Mouse (Mus musculus): Measurements from ENCODE around the gene Sidt2. TPM values are rescaled to one million over a fixed set of nuclear protein-coding genes. Genes with fewer than 3 reads are reported as not detected.
A peak's percentile ranks its signal among the peaks of the same experiment; 100 is the strongest.

Gene Sidt2
- polyA plus RNA-seq, 1 experiment from 2014 or later: 43.8 TPM

DNA sequence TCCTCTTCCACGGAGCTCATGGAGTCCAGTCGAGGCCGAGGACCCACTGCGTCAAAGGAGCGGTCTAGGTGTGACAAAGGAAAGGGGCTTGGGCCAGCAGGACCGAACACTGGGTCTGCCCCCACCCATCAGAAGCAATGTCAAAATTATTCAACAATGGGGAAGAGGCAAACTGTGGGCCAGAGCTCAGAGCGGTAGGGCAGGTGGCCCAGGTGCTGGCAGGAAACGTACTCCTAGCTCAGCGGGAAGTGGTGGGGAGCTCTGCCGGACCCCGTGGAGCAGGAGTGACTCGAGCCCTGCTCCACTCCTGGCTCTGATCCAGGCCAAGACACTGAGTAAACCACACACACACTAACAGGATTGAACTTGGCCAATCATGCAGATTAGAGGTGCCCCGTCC, 9.3 kb downstream of the Sidt2 start:
- WGBS: 83% methylated on average over 13 of the region's 13 CpGs
- no peak overlapping the region for H3K27ac ChIP-seq
- H3K9ac ChIP-seq: no peak overlapping the region
- H3K9me3 ChIP-seq: no peaks in the 10 kb centered on the region
- H3K27me3 ChIP-seq (replicated peaks): no peaks in the 10 kb centered on the region
- H3K4me3 ChIP-seq (replicated peaks): no peak overlapping the region
- H3K36me3 ChIP-seq: peaks cover 53% of the 10 kb centered on the region
- H3K4me1 ChIP-seq: 0 out of 2 replicates have a peak, but pooled peaks cover 5% of the 10 kb centered on the region
- no peak for ATAC-seq (ENCODE audit: insufficient read depth, low FRiP score, low read depth)
- no peak overlapping the region for H3K4me2 ChIP-seq

DNA sequence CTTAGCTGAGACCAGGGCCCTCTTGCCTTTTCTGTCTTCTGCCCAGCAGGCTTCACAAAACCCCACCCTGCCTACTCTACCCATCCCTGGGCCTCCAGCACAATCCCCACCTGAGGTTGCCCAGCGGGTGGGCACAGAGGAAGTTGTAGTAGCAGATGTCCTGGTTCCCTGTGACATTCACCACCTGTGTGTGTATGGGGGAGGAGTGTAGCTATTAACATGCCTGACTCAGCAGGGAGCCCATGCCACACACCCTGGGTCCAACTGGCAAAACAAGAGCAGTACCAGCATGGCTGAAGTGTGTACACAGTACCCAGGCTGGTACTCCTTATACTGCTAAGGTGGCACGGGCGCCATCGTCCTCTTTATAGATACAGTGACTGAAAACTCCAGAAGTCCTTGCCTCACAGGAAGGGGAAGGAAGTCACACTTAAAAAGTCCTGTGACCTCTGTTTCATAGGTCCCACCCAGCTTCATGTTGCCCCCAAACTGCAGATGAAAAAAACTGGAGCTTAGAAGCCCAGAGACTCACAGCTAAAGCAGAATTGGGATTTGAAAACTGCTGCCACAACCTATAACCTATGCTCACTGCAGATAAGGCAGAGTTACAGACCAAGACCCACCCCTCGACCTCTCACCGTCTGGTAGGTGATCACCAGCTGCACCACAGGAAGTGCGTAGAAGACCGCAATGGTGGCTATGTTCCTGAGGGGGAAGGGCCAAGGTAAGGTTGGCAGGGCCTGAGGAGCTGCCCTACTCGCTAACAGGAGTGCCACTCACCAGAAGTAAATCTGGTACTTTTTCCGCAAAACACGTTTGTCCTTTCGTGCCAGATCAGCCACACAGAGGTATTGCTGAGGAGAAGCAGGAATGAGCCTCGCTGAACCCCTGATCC, 10.3 kb downstream of the Sidt2 start:
- no peak overlapping the region for H3K4me2 ChIP-seq
- no peaks in the 10 kb centered on the region for H3K9me3 ChIP-seq
- H3K4me3 ChIP-seq (replicated peaks): no peak overlapping the region
- no peak overlapping the region for H3K27ac ChIP-seq
- whole genome bisulfite sequencing: 74% methylated on average over 13 of the region's 13 CpGs
- no peaks in the 10 kb centered on the region for H3K27me3 ChIP-seq (replicated peaks)
- no peak for ATAC-seq (ENCODE audit: insufficient read depth, low FRiP score, low read depth)
- no peak overlapping the region for H3K9ac ChIP-seq
- 0 out of 2 replicates have a peak, but pooled peaks cover 5% of the 10 kb centered on the region for H3K4me1 ChIP-seq
- H3K36me3 ChIP-seq: peaks cover 45% of the 10 kb centered on the region

DNA sequence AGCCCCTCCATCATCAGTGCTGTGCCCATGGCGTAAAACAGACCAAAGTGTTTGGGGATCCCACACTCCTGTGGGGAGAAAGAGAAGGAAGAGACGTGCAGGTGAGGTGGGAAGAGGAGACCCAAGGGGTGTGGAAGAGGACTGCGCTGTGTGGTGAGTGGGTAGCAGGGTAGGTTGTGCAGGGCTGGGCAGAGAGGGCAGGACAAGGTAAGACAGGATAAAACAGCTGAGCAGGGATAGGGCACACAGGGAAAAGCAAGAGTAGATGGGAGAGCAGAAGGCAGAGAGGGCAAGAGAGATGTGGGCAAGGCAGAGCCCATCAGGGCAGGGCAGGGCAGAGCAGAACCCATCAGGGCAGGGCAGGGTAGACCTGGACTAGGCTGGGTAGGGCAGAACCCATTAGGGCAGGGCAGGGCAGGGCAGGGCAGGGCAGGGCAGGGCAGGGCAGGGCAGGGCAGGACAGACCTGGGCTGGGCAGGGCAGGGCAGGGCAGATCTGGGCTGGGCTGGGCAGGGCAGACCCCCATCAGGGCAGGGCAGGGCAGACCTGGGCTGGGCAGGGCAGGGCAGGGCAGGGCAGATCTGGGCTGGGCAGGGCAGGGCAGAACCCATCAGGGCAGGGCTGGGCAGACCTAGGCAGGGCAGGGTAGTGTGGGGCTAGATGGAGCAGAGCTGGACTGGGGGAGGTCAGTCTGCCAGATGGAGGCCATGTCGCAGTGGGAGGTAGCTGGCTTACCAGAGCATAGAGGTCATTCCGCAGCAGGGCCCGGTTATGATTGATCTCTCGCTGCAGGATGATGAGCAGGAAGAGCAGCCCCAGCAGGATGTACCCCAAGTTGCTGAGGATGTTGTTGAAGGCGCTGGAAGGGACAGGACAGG, 11.2 kb downstream of the Sidt2 start:
- H3K36me3 ChIP-seq: peaks cover 42% of the 10 kb centered on the region

DNA sequence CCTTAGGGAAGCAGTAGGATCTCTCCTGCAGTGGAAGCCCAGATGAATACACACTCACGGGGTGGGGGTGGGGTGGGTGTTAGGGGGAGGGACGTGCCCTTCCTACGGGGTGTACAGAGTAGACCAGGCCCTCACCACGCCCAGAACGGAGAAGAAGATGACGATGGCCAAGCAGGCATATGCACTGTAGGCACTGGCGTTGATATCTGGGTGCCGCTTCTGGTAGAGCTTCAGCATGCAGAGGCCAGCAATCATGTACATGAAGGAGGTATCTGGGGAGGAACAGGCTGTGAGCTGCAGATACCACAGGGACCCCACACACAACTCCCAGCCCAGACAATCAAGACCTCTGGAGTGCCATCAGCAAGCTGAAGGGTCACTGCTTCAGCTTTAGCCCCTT, 12.1 kb downstream of the Sidt2 start:
- WGBS: 84% methylated on average over 8 of the region's 8 CpGs
- H3K27ac ChIP-seq: no peak overlapping the region
- ATAC-seq (ENCODE audit: insufficient read depth, low FRiP score, low read depth): no peak
- H3K4me2 ChIP-seq: no peak overlapping the region
- H3K9me3 ChIP-seq: no peaks in the 10 kb centered on the region
- H3K4me3 ChIP-seq (replicated peaks): no peak overlapping the region
- H3K36me3 ChIP-seq: peaks cover 45% of the 10 kb centered on the region
- H3K27me3 ChIP-seq (replicated peaks): no peaks in the 10 kb centered on the region
- no peak overlapping the region for H3K9ac ChIP-seq
- 0 out of 2 replicates have a peak, but pooled peaks cover 5% of the 10 kb centered on the region for H3K4me1 ChIP-seq

More for the DNA sequence above, 11.2 kb downstream of the Sidt2 start:
- Histone ChIP-seq H3K4me3 (replicated peaks) (no peak overlapping the region), H3K4me2 (no peak overlapping the region), H3K9ac (no peak overlapping the region), H3K27ac (no peak overlapping the region), H3K9me3 (no peaks in the 10 kb centered on the region), H3K4me1 (0 out of 2 replicates have a peak, but pooled peaks cover 5% of the 10 kb centered on the region), H3K27me3 (replicated peaks) (no peaks in the 10 kb centered on the region)
- ATAC-seq (ENCODE audit: insufficient read depth, low FRiP score, low read depth): peak; percentile 47
- WGBS: 91% methylated on average over 8 of the region's 8 CpGs

DNA sequence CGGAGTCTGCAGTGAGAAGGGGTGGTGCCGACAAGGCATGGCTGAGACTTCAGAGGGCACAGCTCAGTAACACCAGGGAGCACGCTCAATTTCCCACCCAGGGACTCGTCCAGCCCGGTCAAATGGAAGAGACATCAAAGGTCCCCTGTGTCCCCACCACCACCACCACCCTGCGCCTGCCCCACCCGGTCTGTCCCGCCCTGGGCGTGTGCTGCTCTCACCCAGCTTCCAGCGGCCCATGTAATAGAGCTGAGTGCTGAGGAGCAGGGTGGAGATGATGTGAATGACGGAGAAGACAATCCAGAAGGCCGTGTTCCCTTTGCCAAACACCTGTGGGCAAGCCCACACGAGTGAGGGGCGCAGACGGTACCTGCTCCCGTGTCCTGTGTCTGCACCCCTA, 12.6 kb downstream of the Sidt2 start:
- 88% methylated on average over 16 of the region's 16 CpGs for WGBS
- Histone ChIP-seq H3K9ac (no peak overlapping the region), H3K4me1 (0 out of 2 replicates have a peak, but pooled peaks cover 5% of the 10 kb centered on the region), H3K27ac (no peak overlapping the region), H3K9me3 (no peaks in the 10 kb centered on the region), H3K4me3 (replicated peaks) (no peak overlapping the region), H3K27me3 (replicated peaks) (no peaks in the 10 kb centered on the region), H3K36me3 (peaks cover 46% of the 10 kb centered on the region), H3K4me2 (no peak overlapping the region)
- ATAC-seq (ENCODE audit: insufficient read depth, low FRiP score, low read depth): no peak

DNA sequence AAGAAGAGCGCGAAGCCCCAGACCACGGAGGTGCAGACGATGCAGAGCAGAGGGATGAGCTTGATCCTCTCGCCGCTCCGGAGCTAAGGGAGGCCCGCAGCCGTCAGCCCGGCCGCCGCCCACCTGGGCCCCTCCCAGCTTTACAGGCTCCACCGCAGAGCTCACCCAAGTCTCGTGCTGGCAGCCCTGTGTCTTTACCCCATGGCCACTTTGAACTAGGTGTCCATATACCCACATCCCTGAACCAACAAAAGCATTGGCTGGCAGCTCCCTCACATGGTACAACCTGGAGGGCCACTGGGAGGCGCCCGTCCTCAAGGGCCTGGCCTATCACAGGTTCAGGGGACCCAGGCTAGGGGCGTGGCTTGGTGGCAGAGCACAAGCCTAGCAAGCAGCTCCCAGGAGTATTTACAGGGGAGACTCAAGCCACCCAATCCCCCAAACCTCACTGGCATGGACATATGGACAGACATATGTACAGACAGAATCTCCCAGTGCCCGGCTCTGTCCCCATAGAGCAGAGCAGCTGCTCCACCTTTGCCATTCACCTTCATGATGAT, 13.6 kb downstream of the Sidt2 start:
- Histone ChIP-seq H3K9me3 (no peaks in the 10 kb centered on the region), H3K27me3 (replicated peaks) (no peaks in the 10 kb centered on the region), H3K9ac (no peak overlapping the region), H3K4me3 (replicated peaks) (no peak overlapping the region), H3K4me1 (0 out of 2 replicates have a peak, but pooled peaks cover 9% of the 10 kb centered on the region), H3K36me3 (peaks cover 46% of the 10 kb centered on the region), H3K27ac (no peak overlapping the region), H3K4me2 (no peak overlapping the region)
- no peak for ATAC-seq (ENCODE audit: insufficient read depth, low FRiP score, low read depth)
- WGBS: 65% methylated on average over 18 of the region's 18 CpGs

DNA sequence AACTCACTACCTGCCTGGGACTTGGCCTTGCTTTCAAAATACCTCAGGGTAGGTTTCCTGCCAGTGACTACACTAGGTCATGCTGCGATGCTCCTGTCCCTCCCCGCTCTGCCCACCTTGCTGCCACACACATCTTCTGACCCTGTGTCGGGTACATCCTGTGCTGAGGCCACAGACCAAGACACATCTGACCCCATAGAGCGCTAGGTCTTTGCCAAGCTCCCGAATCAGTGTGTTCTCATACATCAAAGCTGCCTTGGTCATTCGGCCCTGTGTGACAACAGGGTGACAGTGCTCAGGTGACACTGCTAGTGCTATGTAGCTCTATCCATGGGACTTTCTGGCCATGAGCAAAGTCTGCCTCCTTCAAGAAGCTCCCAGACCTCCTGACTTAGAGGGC, 15.3 kb downstream of the Sidt2 start:
- H3K36me3 ChIP-seq: peaks cover 38% of the 10 kb centered on the region
- no peak for ATAC-seq (ENCODE audit: insufficient read depth, low FRiP score, low read depth)

DNA sequence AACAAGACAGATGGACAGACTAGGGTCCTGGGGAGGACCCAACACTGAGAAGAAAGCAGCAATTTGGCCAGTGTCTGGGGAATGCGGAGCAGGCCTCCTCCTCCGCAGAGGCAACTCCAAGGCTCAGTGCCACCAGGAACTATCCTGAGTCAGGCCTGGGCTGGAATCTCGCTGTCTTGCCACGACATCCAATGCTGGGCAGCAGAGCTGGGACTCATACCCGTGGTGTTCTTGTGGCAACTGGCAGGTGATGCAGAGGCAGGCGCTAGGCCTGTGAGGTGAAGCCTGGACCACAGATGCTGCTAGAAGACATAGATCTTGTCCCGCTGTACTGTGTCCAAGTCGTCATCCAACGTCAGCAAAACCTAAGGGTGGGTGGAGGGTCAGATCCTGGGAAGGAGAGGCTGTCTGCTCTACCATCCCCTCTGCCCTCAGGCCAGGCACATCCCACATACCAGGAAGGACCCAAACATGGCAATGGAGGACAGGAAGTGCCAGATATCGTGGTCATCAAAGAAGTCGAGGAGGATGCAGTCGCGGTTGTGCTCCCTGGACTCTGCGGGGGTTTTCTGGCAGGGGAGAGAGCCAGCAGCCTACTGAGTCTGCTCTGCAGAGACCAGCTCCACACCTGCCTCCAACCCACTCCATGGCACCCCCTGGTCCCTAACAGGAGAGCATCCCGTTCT, 16.0 kb downstream of the Sidt2 start:
- ATAC-seq (ENCODE audit: insufficient read depth, low FRiP score, low read depth): no peak
- Histone ChIP-seq H3K27ac (no peak overlapping the region), H3K4me1 (0 out of 2 replicates have a peak, but pooled peaks cover 5% of the 10 kb centered on the region), H3K9me3 (no peaks in the 10 kb centered on the region), H3K4me2 (no peak overlapping the region), H3K4me3 (replicated peaks) (no peak overlapping the region), H3K36me3 (peaks cover 38% of the 10 kb centered on the region), H3K27me3 (replicated peaks) (no peaks in the 10 kb centered on the region), H3K9ac (no peak overlapping the region)
- 84% methylated on average over 15 of the region's 15 CpGs for WGBS

More for the DNA sequence above, 15.3 kb downstream of the Sidt2 start:
- H3K27ac ChIP-seq: no peak overlapping the region
- H3K4me3 ChIP-seq (replicated peaks): no peak overlapping the region
- H3K27me3 ChIP-seq (replicated peaks): no peaks in the 10 kb centered on the region
- H3K4me1 ChIP-seq: 0 out of 2 replicates have a peak, but pooled peaks cover 10% of the 10 kb centered on the region
- no peaks in the 10 kb centered on the region for H3K9me3 ChIP-seq
- no peak overlapping the region for H3K4me2 ChIP-seq
- 91% methylated on average over 6 of the region's 6 CpGs for WGBS
- no peak overlapping the region for H3K9ac ChIP-seq

DNA sequence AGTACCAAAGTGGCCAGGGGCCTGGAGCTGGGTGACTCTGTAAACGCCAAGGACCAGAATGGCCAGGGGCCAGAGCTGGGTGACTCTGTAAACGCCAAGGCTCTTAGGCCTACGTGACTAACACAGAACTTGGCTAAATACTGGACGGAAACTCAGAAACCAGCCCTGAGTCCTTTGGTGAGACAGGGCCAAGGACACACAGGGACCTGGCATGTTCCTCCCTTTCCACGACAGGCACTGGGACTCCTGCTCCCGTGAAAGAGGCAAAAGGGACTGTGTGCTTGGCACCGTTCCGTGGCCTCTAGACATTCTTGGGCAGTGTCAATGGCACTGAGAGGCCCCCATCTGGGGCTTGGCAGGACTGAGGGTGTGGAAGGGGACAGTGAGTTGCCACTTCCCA, 17.0 kb downstream of the Sidt2 start:
- Histone ChIP-seq H3K4me1 (peaks cover 6% of the 10 kb centered on the region; the same call in 1 of the 2 replicates), H3K36me3 (peaks cover 33% of the 10 kb centered on the region), H3K4me3 (replicated peaks) (no peak overlapping the region), H3K27me3 (replicated peaks) (no peaks in the 10 kb centered on the region), H3K9me3 (no peaks in the 10 kb centered on the region), H3K27ac (no peak overlapping the region), H3K4me2 (no peak overlapping the region), H3K9ac (no peak overlapping the region)
- ATAC-seq (ENCODE audit: insufficient read depth, low FRiP score, low read depth): no peak
- 91% methylated on average over 8 of the region's 8 CpGs for WGBS

DNA sequence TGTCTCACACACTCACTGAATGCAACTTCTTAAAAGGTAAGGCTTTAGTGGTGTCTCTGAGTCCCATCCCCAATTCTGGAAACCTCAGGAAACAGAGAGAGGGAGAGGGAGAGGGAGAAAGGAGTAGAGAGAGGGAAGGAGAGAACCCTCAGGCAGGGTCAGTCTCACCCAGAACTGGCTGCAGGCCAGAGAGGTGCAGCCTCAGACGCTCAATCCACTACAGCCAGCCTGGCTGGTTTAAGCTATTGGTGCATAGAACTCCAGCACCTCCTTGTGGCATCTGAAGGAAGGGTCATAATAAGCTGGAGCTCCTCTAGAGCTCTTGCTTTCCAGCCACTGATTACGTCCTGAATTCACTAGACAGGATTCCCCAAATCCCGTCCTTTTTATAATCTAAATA, 18.2 kb downstream of the Sidt2 start:
- H3K27me3 ChIP-seq (replicated peaks): no peaks in the 10 kb centered on the region
- no peaks in the 10 kb centered on the region for H3K9me3 ChIP-seq
- no peak overlapping the region for H3K4me3 ChIP-seq (replicated peaks)
- 16% methylated on average over 3 of the region's 3 CpGs for WGBS
- no peak overlapping the region for H3K4me2 ChIP-seq
- H3K9ac ChIP-seq: no peak overlapping the region
- peak; percentile 53 for ATAC-seq (ENCODE audit: insufficient read depth, low FRiP score, low read depth)
- peaks cover 21% of the 10 kb centered on the region for H3K36me3 ChIP-seq
- peak overlapping the region; percentile 72 for H3K27ac ChIP-seq
- peaks cover 12% of the 10 kb centered on the region; the same call in 1 of the 2 replicates for H3K4me1 ChIP-seq

DNA sequence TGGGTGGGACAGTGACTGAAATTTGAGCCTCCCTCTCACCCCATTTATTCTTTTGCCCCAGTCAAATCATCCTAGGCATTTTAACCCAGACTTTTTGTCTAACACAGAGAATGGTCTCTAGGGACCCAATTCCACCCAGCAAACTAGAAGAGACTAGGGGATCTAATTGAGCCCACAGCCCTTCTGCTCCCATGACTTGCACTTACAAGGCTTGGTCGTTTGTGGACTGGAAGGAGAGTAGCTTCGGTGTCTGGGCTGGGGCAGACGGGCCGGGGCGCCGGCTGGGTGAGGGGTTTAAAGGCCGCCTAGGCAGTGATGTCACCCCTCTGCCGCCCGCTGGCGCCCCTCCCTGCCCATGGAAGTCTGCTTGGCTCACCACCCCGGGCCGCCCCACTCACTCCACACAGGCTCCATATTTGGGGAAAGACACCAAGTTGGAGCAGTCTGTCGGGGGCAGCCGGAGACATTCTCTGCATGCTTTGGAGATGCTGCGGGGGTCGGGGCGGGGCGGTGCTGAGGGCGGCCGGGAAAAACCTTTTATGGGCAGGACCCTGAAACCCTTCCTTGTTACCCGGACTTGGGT, 19.3 kb downstream of the Sidt2 start, which contains the start of gene Tagln:
Tagln (minus strand) TSS at position 431 of the 583 bp plus-strand sequence.
- Histone ChIP-seq H3K4me3 (replicated peaks) (peak within 1 kb of the TSS; percentile 35), H3K9ac (peak within 1 kb of the TSS; percentile 23), H3K27me3 (replicated peaks) (no peaks in the 10 kb centered on the region), H3K4me1 (peaks cover 12% of the 10 kb centered on the region; the same call in 1 of the 2 replicates), H3K9me3 (no peaks in the 10 kb centered on the region), H3K27ac (peak within 1 kb of the TSS; percentile 72), H3K4me2 (peak within 1 kb of the TSS; percentile 48), H3K36me3 (peaks cover 18% of the 10 kb centered on the region)
- ATAC-seq (ENCODE audit: insufficient read depth, low FRiP score, low read depth): peak; percentile 69
- 8% methylated on average over 21 of the region's 21 CpGs for WGBS

Data from stomach, embryonic 15.5 days (tissue).